Mouse (Mus musculus): ENCODE data around the gene Hsd17b3. TPM values are rescaled to one million over a fixed set of nuclear protein-coding genes. Genes with fewer than 3 reads are reported as not detected.

Gene Hsd17b3
- polyA plus RNA-seq, 1 experiment from 2014 or later = not detected

GRCm38 (mm10) chr13:64011157-64011556, 77.9 kb downstream of the Hsd17b3 start:
- 95% methylated on average over 4 of the region's 4 CpGs for WGBS
- H3K36me3 ChIP-seq = no peaks in the 10 kb centered on the region
- no peak overlapping the region for H3K4me2 ChIP-seq (replicated peaks)
- H3K4me3 ChIP-seq (replicated peaks) = no peak overlapping the region
- no peaks in the 10 kb centered on the region for H3K9me3 ChIP-seq
- H3K27ac ChIP-seq = no peak overlapping the region
- H3K9ac ChIP-seq (replicated peaks) = no peak overlapping the region
- H3K27me3 ChIP-seq = no peaks in the 10 kb centered on the region
- no peaks in the 10 kb centered on the region for H3K4me1 ChIP-seq (replicated peaks)
- no peak for ATAC-seq

Other genes starting within 250 kb of the Hsd17b3 start
- 1.4 and 2.2 TPM in 2 replicates for gene Slc35d2, start 40.1 kb upstream of the Hsd17b3 start, polyA plus RNA-seq (2015; fragmentation: Nextera tagmentation; extraction: Ambion mirVana)
- gene Zfp367, start 64.0 kb upstream of the Hsd17b3 start, polyA plus RNA-seq (2015; fragmentation: Nextera tagmentation; extraction: Ambion mirVana) = 7.8 and 8.0 TPM in 2 replicates
- gene Habp4, start 72.6 kb upstream of the Hsd17b3 start, polyA plus RNA-seq (2015; fragmentation: Nextera tagmentation; extraction: Ambion mirVana) = 19.7 and 25.1 TPM in 2 replicates
- 3.6 and 4.1 TPM in 2 replicates for gene Cdc14b, start 186.1 kb upstream of the Hsd17b3 start, polyA plus RNA-seq (2015; fragmentation: Nextera tagmentation; extraction: Ambion mirVana)
- gene Aaed1, start 223.5 kb upstream of the Hsd17b3 start, polyA plus RNA-seq (2015; fragmentation: Nextera tagmentation; extraction: Ambion mirVana) = 12.9 and 13.6 TPM in 2 replicates